Mouse (Mus musculus) neural tube, embryonic 10.5 days (tissue): ENCODE results near the gene Uxt.
A peak's percentile ranks its signal among the peaks of the same experiment; 100 is the strongest.

Source experiments
- DNase-seq: peaks from one replicate; pipeline ENCODE4 v3.0.0-alpha.2; 2017; ENCODE audit warnings: low spot score; ENCODE audit errors: extremely low spot score

Gene Uxt

GRCm38 (mm10) chrX:20961477-20962378 lies at the start of gene Uxt:
TSS of gene Uxt (minus strand) at chrX:20962017.
- peak; percentile 84 for DNase-seq

GRCm38 (mm10) chrX:20980901-20981300 lies 19.1 kb upstream of the Uxt start:
- no peak for DNase-seq

GRCm38 (mm10) chrX:20950191-20950880 lies 11.5 kb downstream of the Uxt start, which contains the start of gene Elk1:
TSS of gene Elk1 (minus strand) at chrX:20950608.
- DNase-seq: peak; percentile 80

GRCm38 (mm10) chrX:20946055-20946454 lies 15.8 kb downstream of the Uxt start:
- peak; percentile 19 for DNase-seq

- DNase-seq: no peak
Observed at GRCm38 (mm10) chrX:20931963-20932362, 29.9 kb downstream of the Uxt start.

GRCm38 (mm10) chrX:20931364-20931763 lies 30.5 kb downstream of the Uxt start, which contains the start of gene Cfp:
TSS of gene Cfp (minus strand) at chrX:20931555.
- DNase-seq: no peak

- DNase-seq: no peak
Observed at GRCm38 (mm10) chrX:20929859-20930258, 32.0 kb downstream of the Uxt start.

- no peak for DNase-seq
Observed at GRCm38 (mm10) chrX:20924976-20925375, 36.8 kb downstream of the Uxt start.

- no peak for DNase-seq
Observed at GRCm38 (mm10) chrX:20923506-20923905, 38.3 kb downstream of the Uxt start.

GRCm38 (mm10) chrX:20921366-20921765 lies 40.5 kb downstream of the Uxt start:
- DNase-seq: no peak

- peak; percentile 77 for DNase-seq
Observed at GRCm38 (mm10) chrX:20920844-20921364, 40.9 kb downstream of the Uxt start, which contains the start of gene Syn1. TSS of gene Syn1 (minus strand) at chrX:20921004.

GRCm38 (mm10) chrX:20920249-20920843 lies 41.5 kb downstream of the Uxt start:
- no peak for DNase-seq

GRCm38 (mm10) chrX:20915075-20915474 lies 46.7 kb downstream of the Uxt start:
- no peak for DNase-seq

GRCm38 (mm10) chrX:20913726-20914125 lies 48.1 kb downstream of the Uxt start:
- DNase-seq: no peak

- DNase-seq: no peak
Observed at GRCm38 (mm10) chrX:20910074-20910473, 51.7 kb downstream of the Uxt start.
